Mouse (Mus musculus) liver, embryonic 13.5 days (tissue): ENCODE measurements around the gene Gdnf. TPM values are rescaled to one million over a fixed set of nuclear protein-coding genes. Genes with fewer than 3 reads are reported as not detected.

Experiments
- ATAC-seq: fragments of 200-750 bp; cut with Nextera tagmentation; 2 replicates; pipeline ENCODE4 v1.8.0; 2017; ENCODE audit warnings: low read depth, mild to moderate bottlenecking, moderate number of reproducible peaks, moderate library complexity
- DNase-seq: peaks from one replicate; pipeline ENCODE4 v3.0.0; 2022
- H3K27ac ChIP-seq: fragments of 300-500 bp; sonication (generic); 2 replicates; pipeline ENCODE4 v1.5.1; 2015; ENCODE audit warnings: moderate library complexity, mild to moderate bottlenecking, inconsistent platforms
- H3K27me3 ChIP-seq: fragments of 300-500 bp; sonication (generic); 2 replicates; pipeline ENCODE4 v1.6.1; 2015; ENCODE audit warnings: mild to moderate bottlenecking, inconsistent platforms
- H3K36me3 ChIP-seq: fragments of 300-500 bp; sonication (generic); 2 replicates; pipeline ENCODE4 v1.6.1; 2015; ENCODE audit warnings: mild to moderate bottlenecking, inconsistent platforms
- H3K4me1 ChIP-seq: fragments of 300-500 bp; sonication (generic); replicated peaks from 2 replicates; pipeline ENCODE4 v1.6.1; 2015; ENCODE audit warnings: inconsistent platforms
- H3K4me2 ChIP-seq: fragments of 300-500 bp; sonication (generic); 2 replicates; pipeline ENCODE4 v1.6.1; 2015; ENCODE audit warnings: inconsistent platforms, mild to moderate bottlenecking, moderate library complexity
- H3K4me3 ChIP-seq: fragments of 300-500 bp; sonication (generic); replicated peaks from 2 replicates; pipeline ENCODE4 v1.5.1; 2015; ENCODE audit warnings: mild to moderate bottlenecking, inconsistent platforms
- H3K9ac ChIP-seq: fragments of 300-500 bp; sonication (generic); 2 replicates; pipeline ENCODE4 v1.6.1; 2015; ENCODE audit warnings: mild to moderate bottlenecking, inconsistent platforms
- H3K9me3 ChIP-seq: fragments of 300-500 bp; sonication (generic); replicated peaks from 2 replicates; pipeline ENCODE4 v1.6.1; 2016; ENCODE audit warnings: inconsistent platforms
- WGBS: fragments of 180-500 bp; shearing (Covaris S2); methylation state at CpG from one replicate; pipeline ENCODE4 v1.1.7; 2015; ENCODE audit not compliant: insufficient replicate concordance; 5-methylcytosine and 5-hydroxymethylcytosine counted together
- polyA plus RNA-seq: library from polyadenylated mRNA; unstranded; fragments of >200 nt; fragmentation: Nextera tagmentation; extraction: Ambion mirVana; gene quantifications from 2 replicates; pipeline ENCODE4 v1.2.1, GENCODE M21; 2015

Gene Gdnf
- polyA plus RNA-seq, 1 experiment from 2014 or later = not detected

DNA sequence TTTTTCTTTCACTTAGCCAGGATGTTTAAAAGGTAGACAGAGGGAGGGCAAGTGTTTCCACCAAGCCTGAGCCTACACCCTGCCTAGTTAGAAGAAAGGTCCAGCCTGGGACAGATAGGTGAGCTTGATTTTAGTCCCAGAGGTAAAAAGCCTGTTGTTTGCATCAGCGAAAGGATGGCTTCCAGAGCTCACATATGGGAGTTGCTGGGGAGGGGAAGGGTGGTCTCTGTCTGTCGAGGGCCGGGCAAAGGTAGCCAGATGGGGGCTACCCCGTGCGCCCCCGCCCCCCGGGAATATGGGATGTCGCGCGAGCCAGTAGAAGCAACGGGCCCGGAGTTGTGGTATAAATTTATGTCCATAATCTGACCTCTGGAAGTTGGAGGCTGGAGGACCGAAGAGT lies 4.3 kb downstream of the Gdnf start:
- DNase-seq (no peak), ATAC-seq (no peak)
- H3K4me1 ChIP-seq = peaks cover 6% of the 10 kb centered on the region; the same call in 1 of the 2 replicates
- H3K4me3 ChIP-seq = no peak overlapping the region
- peaks cover 97% of the 10 kb centered on the region for H3K27me3 ChIP-seq
- WGBS = 5% methylated on average over 13 of the region's 13 CpGs
- no peak overlapping the region for H3K4me2 ChIP-seq
- no peaks in the 10 kb centered on the region for H3K36me3 ChIP-seq
- H3K9me3 ChIP-seq = no peaks in the 10 kb centered on the region
- H3K9ac ChIP-seq = no peak overlapping the region
- H3K27ac ChIP-seq = no peak overlapping the region

DNA sequence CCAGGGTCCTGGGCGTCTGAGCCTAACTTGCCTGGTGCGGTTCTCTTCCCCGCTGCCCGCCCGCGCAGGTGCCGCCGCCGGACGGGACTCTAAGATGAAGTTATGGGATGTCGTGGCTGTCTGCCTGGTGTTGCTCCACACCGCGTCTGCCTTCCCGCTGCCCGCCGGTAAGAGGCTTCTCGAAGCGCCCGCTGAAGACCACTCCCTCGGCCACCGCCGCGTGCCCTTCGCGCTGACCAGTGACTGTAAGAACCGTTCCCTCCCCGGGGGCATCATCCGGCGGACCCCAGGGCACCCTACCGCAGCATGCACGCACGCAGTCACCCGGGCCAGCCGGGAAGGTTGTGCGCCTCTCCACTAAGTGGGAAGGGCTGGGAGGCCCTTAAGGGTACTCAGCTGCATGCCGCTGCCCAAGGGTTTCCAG lies 4.9 kb downstream of the Gdnf start:
- Histone ChIP-seq H3K9me3 (no peaks in the 10 kb centered on the region), H3K4me2 (no peak overlapping the region), H3K4me3 (no peak overlapping the region), H3K36me3 (no peaks in the 10 kb centered on the region), H3K4me1 (peaks cover 5% of the 10 kb centered on the region; the same call in 1 of the 2 replicates), H3K27ac (no peak overlapping the region), H3K9ac (no peak overlapping the region), H3K27me3 (peaks cover 91% of the 10 kb centered on the region)
- no peak for DNase-seq
- ATAC-seq = no peak
- WGBS = 1% methylated on average over 35 of the region's 36 CpGs

DNA sequence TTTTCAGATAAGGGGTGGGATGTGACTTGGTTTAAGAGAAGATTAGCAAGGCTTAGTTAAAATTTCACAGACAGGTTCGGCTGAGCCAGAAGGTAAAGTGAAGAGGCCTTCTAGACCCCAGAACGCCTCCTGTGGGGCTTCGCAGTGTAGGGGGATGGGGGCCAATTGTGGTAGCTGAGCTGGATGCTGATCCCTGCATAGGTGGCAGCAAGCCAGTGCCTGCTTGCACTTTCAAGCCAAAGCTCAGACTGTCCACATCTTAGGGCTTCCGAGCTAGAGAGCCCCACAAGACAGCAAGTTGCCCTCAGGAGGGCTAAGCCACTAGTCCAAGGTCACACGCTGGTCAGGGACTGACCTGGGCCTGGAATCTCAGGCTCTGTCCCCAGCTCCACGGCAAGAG lies 13.2 kb downstream of the Gdnf start:
- 57% methylated on average over 6 of the region's 6 CpGs for WGBS
- H3K4me3 ChIP-seq = no peak overlapping the region
- no peak overlapping the region for H3K9ac ChIP-seq
- H3K36me3 ChIP-seq = no peaks in the 10 kb centered on the region
- no peaks in the 10 kb centered on the region for H3K4me1 ChIP-seq
- no peak for ATAC-seq
- H3K27ac ChIP-seq = no peak overlapping the region
- no peaks in the 10 kb centered on the region for H3K9me3 ChIP-seq
- no peak overlapping the region for H3K4me2 ChIP-seq
- DNase-seq = no peak
- H3K27me3 ChIP-seq = peaks cover 11% of the 10 kb centered on the region

DNA sequence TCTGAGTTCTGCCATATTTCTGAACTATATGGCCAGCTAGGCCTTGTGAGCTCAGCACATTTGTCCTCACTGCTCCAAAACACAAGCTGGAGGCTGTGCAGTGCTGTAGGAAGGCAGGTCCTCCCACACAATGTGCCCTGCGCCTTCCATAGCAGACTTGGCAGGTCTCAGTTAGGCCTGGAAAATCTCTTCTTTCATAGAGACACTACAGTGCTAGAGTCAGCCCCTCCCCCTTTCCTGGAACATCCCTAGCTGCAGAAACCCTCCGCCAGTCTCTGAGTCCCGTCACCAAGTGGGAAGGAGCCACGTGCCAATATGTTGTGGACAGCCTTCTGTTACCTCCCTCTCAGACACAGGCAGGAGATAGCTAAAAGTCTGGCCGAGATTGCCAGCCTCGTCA lies 14.9 kb downstream of the Gdnf start:
- no peak overlapping the region for H3K4me2 ChIP-seq
- 39% methylated on average over 6 of the region's 6 CpGs for WGBS
- no peaks in the 10 kb centered on the region for H3K36me3 ChIP-seq
- H3K4me1 ChIP-seq = no peaks in the 10 kb centered on the region
- H3K9me3 ChIP-seq = no peaks in the 10 kb centered on the region
- no peak overlapping the region for H3K27ac ChIP-seq
- DNase-seq (no peak), ATAC-seq (no peak)
- H3K4me3 ChIP-seq = no peak overlapping the region
- H3K9ac ChIP-seq = no peak overlapping the region
- 0 out of 2 replicates have a peak, but pooled peaks cover 2% of the 10 kb centered on the region for H3K27me3 ChIP-seq

DNA sequence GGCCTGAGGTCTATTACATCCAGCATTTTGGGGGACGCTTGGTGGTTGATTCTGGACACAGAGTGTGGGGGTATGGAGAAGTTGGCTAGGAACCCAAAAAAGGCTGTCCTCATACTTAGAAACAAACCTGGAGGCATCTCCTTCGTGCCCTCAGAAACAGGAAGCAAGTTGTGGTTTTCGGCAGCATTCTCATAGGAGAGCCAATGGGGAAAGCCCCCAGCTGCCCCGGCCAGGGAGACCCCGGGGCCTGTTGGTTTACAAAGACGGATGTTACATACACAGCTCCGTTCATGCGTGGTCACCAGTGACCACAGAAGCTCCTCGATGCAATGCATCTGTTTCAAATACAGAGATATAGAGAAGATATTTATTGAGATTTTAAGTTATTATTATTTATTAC lies 24.8 kb downstream of the Gdnf start:
- WGBS = 39% methylated on average over 9 of the region's 9 CpGs
- Histone ChIP-seq H3K27ac (no peak overlapping the region), H3K9ac (no peak overlapping the region), H3K27me3 (no peaks in the 10 kb centered on the region), H3K36me3 (no peaks in the 10 kb centered on the region), H3K4me1 (no peaks in the 10 kb centered on the region), H3K4me3 (no peak overlapping the region), H3K4me2 (no peak overlapping the region), H3K9me3 (no peaks in the 10 kb centered on the region)
- ATAC-seq (no peak), DNase-seq (no peak)

DNA sequence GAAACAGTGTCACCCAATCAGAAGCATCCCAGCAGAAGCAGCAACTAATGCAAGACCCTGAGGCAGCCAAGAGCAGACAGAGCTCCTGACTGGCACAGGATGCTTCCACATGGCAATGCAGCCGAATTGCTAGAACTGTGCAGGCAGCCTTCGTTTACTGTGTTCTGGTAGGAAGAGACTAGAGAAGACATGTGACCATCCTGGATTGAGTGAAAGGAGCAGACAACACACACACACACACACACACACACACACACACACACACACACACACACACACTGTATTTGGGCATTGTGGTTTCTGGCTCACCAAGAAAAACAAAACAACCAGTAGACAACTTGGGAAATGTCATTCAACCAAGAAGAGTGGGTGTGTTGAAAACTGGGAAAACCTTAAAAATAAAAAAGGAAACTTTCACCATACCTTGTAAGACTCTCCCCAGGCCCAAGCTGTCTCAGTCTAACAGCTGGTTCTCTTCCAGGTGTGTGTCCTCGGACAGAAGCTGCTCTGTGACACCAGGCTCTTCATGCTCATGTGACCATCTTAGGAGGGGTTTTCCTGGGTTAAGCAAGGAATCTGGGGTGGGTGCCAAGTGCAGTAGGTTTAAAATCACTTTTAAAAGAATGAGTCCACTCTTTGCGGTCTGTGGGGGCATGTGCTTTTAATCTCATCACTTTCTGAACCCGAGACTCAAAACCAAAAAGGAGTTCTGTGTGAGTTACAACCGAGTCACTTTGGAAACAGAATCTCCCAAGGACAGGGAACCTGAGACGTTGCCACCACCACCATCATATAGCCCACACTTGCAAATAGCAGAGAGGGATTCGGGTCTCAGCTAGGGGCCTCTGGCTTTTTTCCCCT lies 27.6 kb downstream of the Gdnf start:
- H3K27ac ChIP-seq = no peak overlapping the region
- 60% methylated on average over 8 of the region's 8 CpGs for WGBS
- no peak overlapping the region for H3K4me2 ChIP-seq
- no peak overlapping the region for H3K4me3 ChIP-seq
- no peaks in the 10 kb centered on the region for H3K36me3 ChIP-seq
- no peaks in the 10 kb centered on the region for H3K4me1 ChIP-seq
- DNase-seq = no peak
- no peaks in the 10 kb centered on the region for H3K9me3 ChIP-seq
- no peaks in the 10 kb centered on the region for H3K27me3 ChIP-seq
- H3K9ac ChIP-seq = no peak overlapping the region
- ATAC-seq = no peak

DNA sequence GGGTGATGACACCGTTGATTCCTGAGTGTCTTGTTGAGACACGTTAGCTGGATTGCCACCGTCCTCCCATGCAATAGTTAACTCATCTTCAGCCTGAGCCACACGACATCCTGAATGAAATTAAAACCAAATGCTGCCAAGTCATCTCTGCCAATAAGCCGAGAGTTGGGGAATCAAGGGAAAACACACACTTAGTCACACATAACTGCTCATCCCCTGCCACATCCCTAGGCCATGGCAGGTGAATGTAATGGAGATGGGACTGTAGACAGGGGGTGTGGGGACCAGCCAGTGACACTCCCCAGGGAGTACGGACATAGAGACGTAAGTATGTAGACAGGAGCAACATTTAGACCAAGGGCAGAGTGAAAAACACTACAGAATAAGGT lies 28.3 kb downstream of the Gdnf start:
- Histone ChIP-seq H3K4me2 (no peak overlapping the region), H3K36me3 (no peaks in the 10 kb centered on the region), H3K4me3 (no peak overlapping the region), H3K9me3 (no peaks in the 10 kb centered on the region), H3K27ac (no peak overlapping the region), H3K4me1 (no peaks in the 10 kb centered on the region), H3K27me3 (no peaks in the 10 kb centered on the region), H3K9ac (no peak overlapping the region)
- 69% methylated on average over 7 of the region's 7 CpGs for WGBS
- no peak for ATAC-seq
- no peak for DNase-seq

DNA sequence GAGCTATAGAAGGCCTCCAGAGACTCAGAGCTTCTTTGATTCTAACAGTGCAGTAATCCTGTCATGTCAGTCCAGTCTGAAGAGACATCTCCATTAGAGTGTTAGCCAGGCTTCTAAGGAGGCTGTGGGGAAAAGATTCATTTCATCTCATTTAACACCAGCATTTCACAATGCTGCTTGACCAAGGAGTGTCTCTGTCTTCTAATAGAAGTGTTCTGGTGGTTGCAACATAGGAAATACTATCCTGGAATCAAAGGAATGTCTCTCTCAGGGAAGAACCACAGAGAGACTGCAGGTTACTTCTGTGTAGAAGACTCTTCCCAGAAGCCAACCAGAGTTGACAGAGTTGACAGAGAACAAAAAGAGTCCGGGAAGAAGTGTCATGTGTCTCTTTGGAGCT lies 31.0 kb downstream of the Gdnf start:
- Histone ChIP-seq H3K27ac (no peak overlapping the region), H3K4me1 (no peaks in the 10 kb centered on the region), H3K9me3 (no peaks in the 10 kb centered on the region), H3K4me3 (no peak overlapping the region), H3K27me3 (no peaks in the 10 kb centered on the region), H3K36me3 (no peaks in the 10 kb centered on the region), H3K4me2 (no peak overlapping the region), H3K9ac (no peak overlapping the region)
- ATAC-seq = no peak
- DNase-seq = no peak
- 67% methylated on average over 1 of the region's 1 CpGs for WGBS

DNA sequence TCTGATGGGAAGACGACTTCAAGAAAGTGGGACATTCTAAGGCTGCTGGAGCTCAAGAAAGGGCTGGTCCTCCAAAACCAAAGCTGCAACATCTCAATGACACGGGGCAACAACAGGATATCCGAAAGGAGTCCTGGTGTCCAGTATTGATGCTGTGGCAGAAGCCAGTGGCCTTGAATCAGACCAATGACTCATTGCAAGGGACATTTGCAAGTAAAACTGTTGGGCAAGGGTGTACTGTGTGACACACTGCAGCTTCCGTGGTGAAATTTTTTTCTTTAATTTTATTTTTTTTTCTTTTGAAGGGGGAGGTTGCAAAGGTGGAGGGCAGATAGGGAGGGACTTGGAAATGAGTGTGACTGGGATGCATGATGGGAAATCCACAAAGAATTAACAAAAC lies 31.8 kb downstream of the Gdnf start:
- no peak overlapping the region for H3K27ac ChIP-seq
- H3K9me3 ChIP-seq = no peaks in the 10 kb centered on the region
- DNase-seq (no peak), ATAC-seq (no peak)
- no peaks in the 10 kb centered on the region for H3K27me3 ChIP-seq
- H3K36me3 ChIP-seq = no peaks in the 10 kb centered on the region
- 55% methylated on average over 4 of the region's 4 CpGs for WGBS
- H3K4me2 ChIP-seq = no peak overlapping the region
- no peak overlapping the region for H3K9ac ChIP-seq
- H3K4me1 ChIP-seq = no peaks in the 10 kb centered on the region
- H3K4me3 ChIP-seq = no peak overlapping the region

DNA sequence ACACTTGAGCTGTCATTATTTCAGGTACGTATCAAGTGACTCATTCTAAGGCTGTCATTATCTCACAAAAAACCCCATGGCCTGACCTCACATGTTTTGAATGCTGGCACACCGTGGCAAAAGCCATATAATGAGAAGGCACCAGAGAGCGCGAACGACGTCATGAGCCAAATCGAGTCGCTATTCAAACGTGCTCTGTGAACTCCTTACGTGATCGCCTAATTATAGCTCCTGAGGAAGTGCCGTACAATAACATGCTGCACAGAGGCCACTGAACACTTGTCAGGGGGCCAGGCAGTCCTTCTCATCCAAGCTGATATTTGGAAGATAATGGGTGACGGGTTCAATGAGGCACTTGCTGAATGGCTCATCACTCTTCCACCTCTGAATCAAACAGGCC lies 46.8 kb downstream of the Gdnf start:
- WGBS = 75% methylated on average over 13 of the region's 13 CpGs

DNA sequence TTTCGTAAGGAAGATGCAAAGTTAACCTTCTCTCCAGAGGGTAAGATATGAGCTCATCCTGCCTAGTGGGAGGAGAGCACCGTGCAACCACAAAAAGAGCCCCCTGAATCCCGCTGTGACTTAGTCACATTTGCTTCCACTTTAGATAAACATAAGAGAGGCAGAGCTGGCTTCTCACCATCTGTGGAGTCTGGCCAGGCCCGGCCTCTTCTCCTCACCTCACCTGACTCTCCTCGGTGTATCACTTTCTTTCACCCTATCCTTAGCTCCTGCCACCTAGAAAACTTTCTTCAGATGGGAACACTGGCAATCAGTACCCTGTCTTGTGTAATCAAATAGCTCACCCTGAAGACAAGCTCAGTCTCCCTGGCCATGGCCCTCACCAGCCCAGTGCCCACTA lies 48.2 kb downstream of the Gdnf start:
- no peak for ATAC-seq
- WGBS = 61% methylated on average over 5 of the region's 5 CpGs
- Histone ChIP-seq H3K4me1 (no peaks in the 10 kb centered on the region), H3K36me3 (no peaks in the 10 kb centered on the region), H3K27ac (no peak overlapping the region), H3K9me3 (no peaks in the 10 kb centered on the region), H3K4me3 (no peak overlapping the region), H3K27me3 (no peaks in the 10 kb centered on the region), H3K9ac (no peak overlapping the region), H3K4me2 (no peak overlapping the region)
- DNase-seq = no peak

More for the DNA sequence above, 46.8 kb downstream of the Gdnf start:
- H3K9me3 ChIP-seq = no peaks in the 10 kb centered on the region
- H3K4me2 ChIP-seq = no peak overlapping the region
- no peak overlapping the region for H3K27ac ChIP-seq
- H3K4me3 ChIP-seq = no peak overlapping the region
- no peaks in the 10 kb centered on the region for H3K36me3 ChIP-seq
- DNase-seq = no peak
- no peaks in the 10 kb centered on the region for H3K27me3 ChIP-seq
- ATAC-seq = no peak
- H3K9ac ChIP-seq = no peak overlapping the region
- H3K4me1 ChIP-seq = no peaks in the 10 kb centered on the region

DNA sequence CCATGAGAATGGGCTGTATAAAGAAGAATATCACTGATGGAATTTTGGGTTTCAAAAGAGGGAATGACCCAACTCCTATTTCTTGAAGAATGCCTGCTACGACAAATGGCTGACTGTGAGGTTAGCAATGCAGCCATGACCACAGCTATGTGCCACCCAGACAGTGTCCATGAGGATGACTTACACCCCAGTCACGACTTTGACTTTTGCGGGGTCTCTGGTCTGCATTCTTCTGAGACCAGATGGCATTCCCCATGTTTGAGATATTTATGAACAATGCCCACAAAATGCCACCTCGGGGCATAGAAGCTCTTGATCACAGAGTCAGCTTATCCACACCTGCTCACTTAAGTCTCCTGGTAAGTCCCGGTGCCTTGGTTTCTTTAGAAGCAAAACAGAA lies 52.2 kb downstream of the Gdnf start:
- ATAC-seq = no peak
- Histone ChIP-seq H3K36me3 (no peaks in the 10 kb centered on the region), H3K4me2 (no peak overlapping the region), H3K9me3 (no peaks in the 10 kb centered on the region), H3K4me1 (no peaks in the 10 kb centered on the region), H3K9ac (no peak overlapping the region), H3K27me3 (no peaks in the 10 kb centered on the region), H3K4me3 (no peak overlapping the region), H3K27ac (no peak overlapping the region)
- DNase-seq = no peak
- WGBS = 72% methylated on average over 5 of the region's 5 CpGs
